Mouse (Mus musculus) forebrain, embryonic 14.5 days (tissue): ENCODE data around the gene Txndc9. TPM values are rescaled to one million over a fixed set of nuclear protein-coding genes. Genes with fewer than 3 reads are reported as not detected.

Experiments used
- ATAC-seq: fragments of 200-750 bp; cut with Nextera tagmentation; 2 replicates; pipeline ENCODE4 v1.8.0; 2017; ENCODE audit warnings: mild to moderate bottlenecking, moderate library complexity
- DNase-seq: peaks from one replicate; pipeline ENCODE4 v3.0.0-alpha.2; 2015; ENCODE audit warnings: low spot score
- H3K27ac ChIP-seq: fragments of 300-500 bp; sonication (generic); 2 replicates; pipeline ENCODE4 v1.5.1; 2014; ENCODE audit warnings: low read depth, mild to moderate bottlenecking, control low read depth, low read length, moderate library complexity
- H3K27me3 ChIP-seq: fragments of 300-500 bp; sonication (generic); replicated peaks from 2 replicates; pipeline ENCODE4 v1.6.1; 2014; ENCODE audit warnings: low read length, control low read depth, mixed read lengths; ENCODE audit not compliant: control insufficient read depth, insufficient read depth
- H3K36me3 ChIP-seq: fragments of 300-500 bp; sonication (generic); 2 replicates; pipeline ENCODE4 v1.6.1; 2014; ENCODE audit warnings: low read length, control low read depth; ENCODE audit not compliant: control insufficient read depth, insufficient read depth
- H3K4me1 ChIP-seq: fragments of 300-500 bp; sonication (generic); 2 replicates; pipeline ENCODE4 v1.6.1; 2014; ENCODE audit warnings: antibody characterized with exemption, low read length, control low read depth; ENCODE audit not compliant: control insufficient read depth, insufficient read depth
- H3K4me2 ChIP-seq: fragments of 300-500 bp; sonication (generic); 2 replicates; pipeline ENCODE4 v1.6.1; 2014; ENCODE audit warnings: mild to moderate bottlenecking, control low read depth, low read length
- H3K4me3 ChIP-seq: fragments of 300-500 bp; sonication (generic); 2 replicates; pipeline ENCODE4 v1.5.1; 2014; ENCODE audit warnings: low read depth, low read length, control low read depth
- H3K9ac ChIP-seq: fragments of 300-500 bp; sonication (generic); 2 replicates; pipeline ENCODE4 v1.6.1; 2014; ENCODE audit warnings: mild to moderate bottlenecking, low read length, control low read depth, moderate library complexity
- H3K9me3 ChIP-seq: fragments of 300-500 bp; sonication (generic); replicated peaks from 2 replicates; pipeline ENCODE4 v1.6.1; 2016; ENCODE audit warnings: low read length, control low read depth, mixed read lengths; ENCODE audit not compliant: control insufficient read depth
- WGBS: fragments of 180-500 bp; shearing (Covaris S2); extraction: QIAGEN DNeasy Blood & Tissue Kit; methylation state at CpG from one replicate; pipeline ENCODE4 v1.1.7; 2014; 5-methylcytosine and 5-hydroxymethylcytosine counted together
- polyA plus RNA-seq: library from polyadenylated mRNA; unstranded; fragments of >200 nt; fragmentation: Nextera tagmentation; extraction: Ambion mirVana; gene quantifications from 2 replicates; pipeline ENCODE4 v1.2.1, GENCODE M21; 2014

The Txndc9 gene
- polyA plus RNA-seq, 1 experiment from 2014 or later = 154 TPM

GRCm38 (mm10) chr1:38011647-38012046 lies 14.0 kb upstream of the Txndc9 start:
- Histone ChIP-seq H3K4me3 (no peak overlapping the region), H3K27me3 (no peaks in the 10 kb centered on the region), H3K4me2 (no peak overlapping the region), H3K9me3 (no peaks in the 10 kb centered on the region), H3K36me3 (no peaks in the 10 kb centered on the region), H3K27ac (no peak overlapping the region), H3K4me1 (no peaks in the 10 kb centered on the region), H3K9ac (no peak overlapping the region)
- no peak for ATAC-seq
- 88% methylated on average over 6 of the region's 6 CpGs for WGBS
- DNase-seq = no peak

DNA sequence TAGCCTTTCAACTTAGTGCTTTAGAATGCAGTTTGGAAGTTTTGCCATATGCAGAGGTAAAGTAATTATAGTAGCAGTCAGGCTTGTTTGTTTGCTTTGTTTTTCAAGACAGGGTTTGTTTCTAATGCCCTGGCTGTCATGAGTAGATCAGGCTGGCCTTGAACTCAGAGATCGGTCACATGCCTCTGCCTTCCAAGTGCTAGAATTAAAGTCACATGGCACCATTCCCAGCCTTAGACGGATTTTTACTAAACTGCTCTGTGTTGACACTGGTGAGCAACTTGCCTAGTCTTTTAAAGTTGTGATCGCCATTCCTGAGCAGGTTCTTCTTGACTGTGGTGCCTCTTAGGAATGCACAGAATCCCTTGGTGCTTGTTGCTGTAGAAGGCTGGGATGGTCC lies 9.0 kb upstream of the Txndc9 start:
- H3K27me3 ChIP-seq = no peaks in the 10 kb centered on the region
- DNase-seq (no peak), ATAC-seq (no peak)
- no peak overlapping the region for H3K4me3 ChIP-seq
- no peak overlapping the region for H3K4me2 ChIP-seq
- no peaks in the 10 kb centered on the region for H3K9me3 ChIP-seq
- H3K36me3 ChIP-seq = no peaks in the 10 kb centered on the region
- H3K9ac ChIP-seq = no peak overlapping the region
- no peaks in the 10 kb centered on the region for H3K4me1 ChIP-seq
- 82% methylated on average over 3 of the region's 3 CpGs for WGBS
- H3K27ac ChIP-seq = no peak overlapping the region

- WGBS = 94% methylated on average over 3 of the region's 3 CpGs
- Histone ChIP-seq H3K27ac (no peak overlapping the region), H3K4me2 (no peak overlapping the region), H3K4me3 (no peak overlapping the region), H3K36me3 (no peaks in the 10 kb centered on the region), H3K4me1 (peaks cover 6% of the 10 kb centered on the region), H3K9ac (no peak overlapping the region), H3K9me3 (no peaks in the 10 kb centered on the region), H3K27me3 (no peaks in the 10 kb centered on the region)
- DNase-seq = no peak
- no peak for ATAC-seq
These were observed 5.4 kb upstream of the Txndc9 start for GRCm38 (mm10) chr1:38003046-38003445.

GRCm38 (mm10) chr1:38001956-38002355 lies 4.3 kb upstream of the Txndc9 start:
- DNase-seq = no peak
- Histone ChIP-seq H3K27me3 (no peaks in the 10 kb centered on the region), H3K9me3 (no peaks in the 10 kb centered on the region), H3K4me3 (no peak overlapping the region), H3K9ac (no peak overlapping the region), H3K4me1 (peaks cover 6% of the 10 kb centered on the region), H3K36me3 (no peaks in the 10 kb centered on the region), H3K27ac (no peak overlapping the region), H3K4me2 (no peak overlapping the region)
- WGBS = 95% methylated on average over 9 of the region's 9 CpGs
- ATAC-seq = no peak

DNA sequence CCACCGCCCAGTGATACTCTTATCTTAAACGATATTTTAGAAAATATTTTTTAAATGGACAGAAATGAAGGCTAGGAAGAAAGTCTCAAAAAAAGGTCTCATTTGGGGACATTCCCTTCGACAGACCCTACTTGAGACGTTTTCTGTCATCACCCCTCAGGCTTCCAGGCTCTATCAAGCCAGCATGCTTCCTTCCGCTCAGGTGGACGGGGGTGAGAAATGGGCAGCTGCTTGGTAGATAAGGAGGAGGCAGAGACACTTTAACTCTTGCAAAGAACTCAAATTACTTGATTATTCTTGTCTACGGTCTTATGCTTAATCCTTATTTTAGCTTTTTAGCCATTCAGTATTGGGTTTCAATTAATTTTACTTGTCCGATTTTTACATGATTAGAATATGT lies 3.2 kb upstream of the Txndc9 start:
- Histone ChIP-seq H3K9me3 (no peaks in the 10 kb centered on the region), H3K9ac (no peak overlapping the region), H3K4me1 (peaks cover 12% of the 10 kb centered on the region), H3K27me3 (no peaks in the 10 kb centered on the region), H3K4me2 (no peak overlapping the region), H3K4me3 (no peak overlapping the region), H3K27ac (no peak overlapping the region), H3K36me3 (no peaks in the 10 kb centered on the region)
- DNase-seq (no peak), ATAC-seq (no peak)
- 94% methylated on average over 8 of the region's 8 CpGs for WGBS

DNA sequence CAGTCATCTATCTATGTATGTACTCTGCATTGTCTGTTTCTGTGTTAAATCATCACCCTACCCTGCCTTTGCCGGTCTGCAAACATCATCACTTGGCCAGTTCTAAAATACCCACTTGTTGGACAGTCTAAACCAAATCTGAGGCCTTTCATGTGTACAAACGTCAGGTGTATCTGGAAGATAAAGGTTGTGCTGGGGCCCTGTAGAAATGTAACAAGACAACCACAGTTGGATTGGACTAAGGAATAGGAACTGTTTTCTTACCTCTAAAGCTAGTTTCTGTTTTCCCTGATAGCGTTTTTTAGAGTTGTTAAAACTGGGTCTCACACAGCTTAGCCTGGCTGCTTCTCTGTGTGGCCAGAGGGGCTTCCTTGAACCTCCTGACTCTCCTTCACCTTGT lies 1.9 kb upstream of the Txndc9 start:
- H3K4me2 ChIP-seq = no peak overlapping the region

GRCm38 (mm10) chr1:37998371-37999199 lies 892 bp upstream of the Txndc9 start:
- ATAC-seq (peak; percentile 6), DNase-seq (no peak)
- peaks cover 20% of the 10 kb centered on the region for H3K36me3 ChIP-seq
- H3K27ac ChIP-seq = peak overlapping the region; percentile 63
- peak overlapping the region; percentile 92 for H3K4me3 ChIP-seq
- H3K27me3 ChIP-seq = no peaks in the 10 kb centered on the region
- H3K4me2 ChIP-seq = peak overlapping the region; percentile 89
- WGBS = 9% methylated on average over 23 of the region's 47 CpGs
- H3K9me3 ChIP-seq = no peaks in the 10 kb centered on the region
- peak overlapping the region; percentile 89 for H3K9ac ChIP-seq
- peaks cover 12% of the 10 kb centered on the region for H3K4me1 ChIP-seq

More for the DNA sequence above, 1.9 kb upstream of the Txndc9 start:
- 77% methylated on average over 3 of the region's 3 CpGs for WGBS
- Histone ChIP-seq H3K36me3 (peaks cover 10% of the 10 kb centered on the region), H3K9me3 (no peaks in the 10 kb centered on the region), H3K27me3 (no peaks in the 10 kb centered on the region), H3K27ac (no peak overlapping the region), H3K4me1 (peaks cover 12% of the 10 kb centered on the region), H3K9ac (no peak overlapping the region), H3K4me3 (no peak overlapping the region)
- DNase-seq (no peak), ATAC-seq (no peak)

GRCm38 (mm10) chr1:37996877-37997484 lies 712 bp downstream of the Txndc9 start:
- Histone ChIP-seq H3K27me3 (no peaks in the 10 kb centered on the region), H3K4me2 (peak overlapping the region; percentile 89), H3K4me1 (peaks cover 12% of the 10 kb centered on the region), H3K27ac (peak overlapping the region; percentile 94), H3K4me3 (peak overlapping the region; percentile 92), H3K9me3 (no peaks in the 10 kb centered on the region), H3K36me3 (peaks cover 36% of the 10 kb centered on the region), H3K9ac (peak overlapping the region; percentile 89)
- ATAC-seq (peak; percentile 97), DNase-seq (peak; percentile 100)
- under 1% methylated on average over 42 of the region's 42 CpGs for WGBS

DNA sequence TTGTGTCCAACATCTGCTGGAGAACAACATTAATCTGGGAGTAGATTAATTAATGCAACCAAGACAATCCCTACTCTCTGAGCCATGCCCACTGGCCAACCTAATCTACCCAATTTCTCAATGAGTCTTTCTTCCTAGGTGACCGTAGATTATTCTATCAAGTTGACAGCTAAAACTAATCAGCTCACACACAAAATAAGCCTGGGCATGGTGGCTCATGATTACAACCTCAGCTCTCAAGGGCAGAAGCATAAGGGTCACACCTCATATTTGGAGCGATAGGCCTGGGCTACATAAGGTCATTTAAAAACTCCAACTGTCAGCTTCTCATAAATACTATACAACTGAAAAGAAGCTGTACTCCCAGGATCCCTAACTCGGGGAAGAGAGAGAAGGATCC lies 1.5 kb downstream of the Txndc9 start:
- H3K27me3 ChIP-seq = no peaks in the 10 kb centered on the region
- H3K4me2 ChIP-seq = peak overlapping the region; percentile 89
- DNase-seq (no peak), ATAC-seq (no peak)
- peak overlapping the region; percentile 92 for H3K4me3 ChIP-seq
- H3K4me1 ChIP-seq = peaks cover 12% of the 10 kb centered on the region
- 40% methylated on average over 3 of the region's 3 CpGs for WGBS
- H3K9me3 ChIP-seq = no peaks in the 10 kb centered on the region
- no peak overlapping the region for H3K27ac ChIP-seq
- H3K36me3 ChIP-seq = peaks cover 43% of the 10 kb centered on the region
- peak overlapping the region; percentile 83 for H3K9ac ChIP-seq
